Mouse (Mus musculus): ENCODE results near the gene H2-T23.
"Not testable (repeated sequence)": the region's sequence is repeated elsewhere in the genome, so short reads cannot be mapped to it uniquely, and the experiment has no call there.

H2-T23 gene

GRCm38 (mm10) chr17:36032351-36032875 is at the start of gene H2-T23:
Gene H2-T23, minus strand, starts transcription at chr17:36032855.
- in situ Hi-C loops (cut with MboI), result not testable (repeated sequence)

- in situ Hi-C loops (cut with MboI), result not testable (repeated sequence)
Observed at GRCm38 (mm10) chr17:36081901-36082300, 49.2 kb upstream of the H2-T23 start.

DNA sequence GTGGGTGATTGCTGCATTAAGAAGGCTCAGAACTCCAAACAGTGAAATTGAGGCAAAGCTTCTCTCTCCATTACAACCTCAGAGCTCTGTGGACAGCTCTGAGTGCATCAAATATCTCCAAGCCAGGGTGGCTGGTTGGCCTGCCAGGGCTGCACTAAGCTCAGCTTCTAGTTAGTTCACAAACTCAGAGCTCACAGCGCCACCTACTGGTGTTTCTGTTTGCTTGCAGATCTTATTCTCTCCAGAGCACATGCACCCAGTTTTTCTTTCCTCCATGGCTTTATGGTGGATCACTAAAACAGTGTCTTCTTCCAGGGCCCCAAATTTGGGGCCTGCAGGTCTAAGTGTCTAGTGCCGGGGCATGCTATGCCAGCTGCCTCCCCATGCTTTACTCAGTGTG is 28.2 kb upstream of the H2-T23 start:
- in situ Hi-C loops (cut with MboI), result no loop called here

DNA sequence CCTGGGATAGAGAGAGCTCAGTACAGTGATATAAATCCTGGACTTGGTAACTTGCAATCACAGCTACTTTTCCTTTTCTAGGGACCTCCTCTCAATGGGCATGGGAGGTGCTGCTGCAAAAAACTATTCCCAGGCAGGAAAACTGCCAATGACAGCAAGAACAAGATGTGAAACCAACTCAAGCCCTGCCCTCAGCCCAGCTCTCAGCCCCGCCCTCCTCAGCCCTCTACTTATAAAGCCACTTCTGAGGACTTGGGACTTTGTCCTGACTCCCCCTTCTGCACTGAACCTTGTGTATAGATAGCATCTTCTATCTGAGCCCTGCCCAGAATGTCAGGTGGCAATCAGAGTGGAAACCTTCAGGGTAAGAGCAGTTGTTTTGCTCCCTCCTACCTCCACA is 25.7 kb upstream of the H2-T23 start, which contains the start of gene Gm11127:
Gene Gm11127, minus strand, starts transcription at position 10 of the 400 bp plus-strand sequence.
- in situ Hi-C loops (cut with MboI), result not testable (repeated sequence)

DNA sequence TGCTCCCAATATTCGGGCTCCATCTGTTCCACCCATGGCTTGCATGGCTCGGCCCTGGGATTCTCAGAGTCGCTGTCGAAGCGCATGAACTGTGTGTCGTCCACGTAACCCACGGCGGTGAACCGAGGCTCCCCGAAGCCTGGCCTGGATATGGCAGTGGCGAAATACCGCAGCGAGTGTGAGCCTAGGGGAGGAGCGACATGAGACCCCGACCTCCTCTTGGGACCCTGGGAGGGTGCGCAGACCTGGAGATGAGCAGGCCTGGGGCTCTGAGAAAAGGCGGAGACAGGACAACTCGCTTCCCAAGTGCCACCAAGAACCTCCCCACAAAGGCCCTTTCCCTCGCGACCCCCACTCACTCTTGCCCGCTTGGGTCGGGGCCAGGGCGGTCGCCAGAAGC is 25.3 kb upstream of the H2-T23 start:
- in situ Hi-C loops (cut with MboI), result not testable (repeated sequence)

GRCm38 (mm10) chr17:36043286-36043685 is 10.6 kb upstream of the H2-T23 start:
- in situ Hi-C loops (cut with MboI), result loop anchor here (10.0 kb wide), 1 partner anchor 48 kb away; no protein-coding TSS in a partner anchor

DNA sequence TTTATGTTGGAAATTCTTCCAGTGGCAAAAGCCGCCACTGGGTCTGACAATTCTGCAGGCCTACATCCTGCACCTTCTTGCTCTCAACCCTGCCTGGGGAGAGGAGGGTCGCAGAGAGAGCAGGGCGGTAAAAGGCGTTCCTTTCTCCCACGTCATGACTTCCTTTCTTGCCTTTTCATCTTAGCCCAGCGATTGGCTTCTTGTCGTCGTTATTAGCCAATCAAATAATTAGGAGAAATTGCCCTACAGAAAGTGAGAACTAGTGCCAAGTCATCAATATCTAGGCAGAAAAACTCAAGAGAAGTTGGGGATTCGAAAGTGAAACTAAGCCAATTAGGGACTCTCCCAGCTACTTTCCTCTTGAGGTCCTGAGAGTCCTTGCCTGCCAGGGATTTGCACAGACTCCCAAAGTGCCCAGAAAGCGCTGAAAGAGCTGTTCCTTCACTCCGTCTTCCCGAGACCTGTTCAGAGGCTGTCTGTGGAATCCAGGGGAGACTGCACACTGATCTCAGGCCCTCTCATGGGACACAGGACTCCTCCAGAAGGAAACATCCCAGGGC is 10.0 kb upstream of the H2-T23 start, which contains the start of the genes H2-T22 and Gm6034:
Gene H2-T22, minus strand, starts transcription at position 138 of the 560 bp plus-strand sequence.
Gene Gm6034, plus strand, starts transcription at position 352 of the 560 bp plus-strand sequence.
- in situ Hi-C loops (cut with MboI), result loop anchor here (10.0 kb wide), 1 partner anchor 48 kb away; no protein-coding TSS in a partner anchor

- in situ Hi-C loops (cut with MboI), result loop anchor here (10.0 kb wide), 1 partner anchor 47 kb away; no protein-coding TSS in a partner anchor
Observed at GRCm38 (mm10) chr17:36042055-36042454, 9.4 kb upstream of the H2-T23 start.

GRCm38 (mm10) chr17:36040604-36041003 is 7.9 kb upstream of the H2-T23 start:
- in situ Hi-C loops (cut with MboI), result loop anchor here (10.0 kb wide), 1 partner anchor 46 kb away; no protein-coding TSS in a partner anchor

- in situ Hi-C loops (cut with MboI), result not testable (repeated sequence)
Observed at GRCm38 (mm10) chr17:36036126-36036525, 3.5 kb upstream of the H2-T23 start.

- in situ Hi-C loops (cut with MboI), result not testable (repeated sequence)
Observed at GRCm38 (mm10) chr17:36035010-36035638, 2.5 kb upstream of the H2-T23 start.

GRCm38 (mm10) chr17:36034524-36034923 is 1.9 kb upstream of the H2-T23 start:
- in situ Hi-C loops (cut with MboI), result not testable (repeated sequence)

DNA sequence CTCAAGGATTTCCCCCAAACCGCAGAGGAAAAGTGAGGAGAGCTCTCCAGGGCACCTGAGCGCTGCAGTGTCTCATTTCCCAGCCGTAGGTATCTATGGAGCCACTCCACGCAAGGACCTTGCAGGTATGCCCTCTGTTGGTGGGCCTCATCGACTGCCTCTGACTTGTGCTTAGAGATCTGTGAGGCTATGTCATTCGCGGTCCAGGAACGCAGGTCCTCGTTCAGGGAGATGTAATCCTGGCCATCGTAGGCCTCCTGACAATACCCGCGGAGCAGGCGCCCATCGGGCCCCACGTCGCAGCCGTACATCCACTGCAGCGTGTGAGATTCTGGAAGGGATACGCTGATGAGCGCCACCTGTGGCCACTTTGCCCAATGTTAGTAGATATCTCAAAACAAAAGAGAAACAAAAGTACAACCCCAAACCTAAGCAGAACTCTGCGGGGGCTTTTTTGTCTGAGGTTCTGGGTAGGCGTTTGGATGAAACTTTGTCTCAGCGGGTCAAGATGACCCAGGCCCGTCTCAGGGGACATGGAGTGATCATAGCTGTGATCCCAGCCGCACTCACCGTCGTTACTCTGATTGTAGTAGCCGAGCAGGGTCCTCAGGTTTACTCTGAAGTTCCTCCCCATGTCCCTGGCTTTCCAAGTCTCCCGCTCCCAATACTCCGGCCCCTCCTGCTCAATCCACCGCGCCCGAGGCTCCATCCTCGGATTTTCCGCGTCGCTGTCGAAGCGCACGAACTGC is 898 bp downstream of the H2-T23 start:
- in situ Hi-C loops (cut with MboI), result not testable (repeated sequence)

GRCm38 (mm10) chr17:36030703-36031582 is 1.7 kb downstream of the H2-T23 start:
- in situ Hi-C loops (cut with MboI), result not testable (repeated sequence)

- in situ Hi-C loops (cut with MboI), result not testable (repeated sequence)
Observed at GRCm38 (mm10) chr17:36030046-36030702, 2.5 kb downstream of the H2-T23 start.

DNA sequence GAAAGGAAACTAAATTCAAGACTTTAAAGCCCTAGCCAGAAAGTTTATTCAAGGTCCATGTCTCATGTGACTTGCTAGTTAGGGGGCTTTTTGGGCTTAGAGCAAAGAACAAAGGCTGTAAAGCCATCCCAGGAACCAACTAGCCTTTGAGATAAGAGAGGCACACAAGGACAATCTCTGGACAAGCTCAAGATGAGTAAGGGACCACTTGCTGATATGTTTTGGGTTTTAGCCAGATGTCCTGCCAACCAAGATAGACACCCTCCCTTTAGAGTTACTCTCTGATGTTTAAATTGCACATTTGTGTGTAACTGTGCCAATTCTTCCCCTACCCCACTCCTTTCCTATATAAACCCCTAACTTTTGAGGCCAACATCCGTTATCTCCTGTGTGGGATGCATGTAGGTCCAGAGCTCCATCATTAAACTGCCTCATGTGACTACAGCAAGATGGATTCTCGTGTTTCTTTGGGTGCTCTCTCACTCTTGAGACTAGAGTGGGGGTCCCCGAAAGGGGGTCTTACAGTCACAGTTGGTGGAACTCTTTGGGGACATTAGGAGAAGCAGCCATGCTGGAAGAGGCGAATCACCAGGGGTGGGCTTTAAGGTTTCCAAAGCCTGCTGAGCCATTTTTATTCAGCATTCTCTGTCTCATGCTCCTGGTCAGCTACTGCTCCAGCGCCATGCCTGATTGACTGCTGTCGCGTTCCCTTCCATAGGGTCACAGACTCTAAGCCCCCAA is 3.6 kb downstream of the H2-T23 start:
- in situ Hi-C loops (cut with MboI), result no loop called here

DNA sequence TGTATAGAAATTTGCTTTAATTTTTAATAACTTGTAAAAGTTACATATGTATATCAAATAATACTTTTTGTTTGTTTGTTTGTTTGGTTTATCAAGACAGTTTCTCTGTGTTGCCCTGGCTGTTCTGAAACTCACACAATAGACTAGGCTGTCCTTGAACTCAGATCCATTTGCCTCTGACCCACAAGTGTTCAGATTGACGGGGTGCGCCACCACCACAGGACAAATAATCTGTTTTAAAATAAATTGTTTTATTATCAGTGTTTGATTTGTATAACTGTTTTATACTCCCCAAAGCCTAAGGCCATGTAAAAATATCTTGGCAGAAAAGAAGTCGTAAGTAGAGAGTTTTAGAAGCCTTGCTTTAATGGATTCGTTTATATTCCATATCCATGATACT is 5.0 kb downstream of the H2-T23 start:
- in situ Hi-C loops (cut with MboI), result no loop called here

- in situ Hi-C loops (cut with MboI), result no loop called here
Observed at GRCm38 (mm10) chr17:36025901-36026300, 6.8 kb downstream of the H2-T23 start.

- in situ Hi-C loops (cut with MboI), result no loop called here
Observed at GRCm38 (mm10) chr17:36025197-36025596, 7.5 kb downstream of the H2-T23 start.
